Mouse (Mus musculus): ENCODE results near the gene Coro1c. TPM values are rescaled to one million over a fixed set of nuclear protein-coding genes. Genes with fewer than 3 reads are reported as not detected.

Coro1c gene
- total RNA-seq, 2 experiments from 2014 or later = 88.6 to 88.7 TPM

DNA sequence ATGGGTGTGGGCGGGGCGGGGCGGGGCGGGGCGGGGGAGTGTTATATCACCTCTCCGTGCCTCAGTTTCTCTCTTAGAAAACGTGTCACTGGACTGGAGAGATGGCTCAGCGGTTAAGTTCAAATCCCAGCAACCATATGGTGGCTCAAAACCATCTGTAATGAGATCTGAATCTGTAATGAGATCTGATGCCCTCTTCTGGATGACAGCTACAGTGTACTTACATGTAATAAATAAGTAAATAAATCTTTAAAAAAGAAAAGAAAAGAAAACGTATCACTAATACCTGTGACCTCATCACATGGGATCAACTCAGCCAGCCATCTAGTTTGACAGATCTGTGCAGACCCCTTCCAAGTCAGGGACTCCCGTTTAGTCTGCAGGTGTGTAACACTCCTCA, 21.0 kb upstream of the Coro1c start:
- DNase-seq (ENCODE audit: low spot score in 2 of 2) = no peak

DNA sequence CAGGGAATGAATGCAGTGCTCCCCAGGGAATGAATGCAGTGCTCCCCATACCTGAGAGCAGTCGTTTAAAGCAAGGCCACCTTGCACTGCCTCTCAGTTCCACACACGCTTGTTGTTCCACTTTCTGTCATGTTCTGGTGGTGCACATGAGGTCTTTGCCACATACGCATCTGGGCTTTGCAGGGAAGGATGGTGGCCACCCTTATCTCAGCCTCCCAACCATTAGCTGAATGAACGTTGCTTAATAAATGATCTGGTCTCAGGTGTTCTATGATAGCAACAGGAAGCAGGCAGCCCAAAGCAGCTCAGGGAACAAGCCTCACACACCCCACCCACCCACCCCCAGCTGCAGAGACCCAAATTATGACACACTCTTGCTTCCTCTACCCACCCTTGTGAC, 16.1 kb upstream of the Coro1c start:
- no peak for DNase-seq (ENCODE audit: low spot score in 2 of 2)

DNA sequence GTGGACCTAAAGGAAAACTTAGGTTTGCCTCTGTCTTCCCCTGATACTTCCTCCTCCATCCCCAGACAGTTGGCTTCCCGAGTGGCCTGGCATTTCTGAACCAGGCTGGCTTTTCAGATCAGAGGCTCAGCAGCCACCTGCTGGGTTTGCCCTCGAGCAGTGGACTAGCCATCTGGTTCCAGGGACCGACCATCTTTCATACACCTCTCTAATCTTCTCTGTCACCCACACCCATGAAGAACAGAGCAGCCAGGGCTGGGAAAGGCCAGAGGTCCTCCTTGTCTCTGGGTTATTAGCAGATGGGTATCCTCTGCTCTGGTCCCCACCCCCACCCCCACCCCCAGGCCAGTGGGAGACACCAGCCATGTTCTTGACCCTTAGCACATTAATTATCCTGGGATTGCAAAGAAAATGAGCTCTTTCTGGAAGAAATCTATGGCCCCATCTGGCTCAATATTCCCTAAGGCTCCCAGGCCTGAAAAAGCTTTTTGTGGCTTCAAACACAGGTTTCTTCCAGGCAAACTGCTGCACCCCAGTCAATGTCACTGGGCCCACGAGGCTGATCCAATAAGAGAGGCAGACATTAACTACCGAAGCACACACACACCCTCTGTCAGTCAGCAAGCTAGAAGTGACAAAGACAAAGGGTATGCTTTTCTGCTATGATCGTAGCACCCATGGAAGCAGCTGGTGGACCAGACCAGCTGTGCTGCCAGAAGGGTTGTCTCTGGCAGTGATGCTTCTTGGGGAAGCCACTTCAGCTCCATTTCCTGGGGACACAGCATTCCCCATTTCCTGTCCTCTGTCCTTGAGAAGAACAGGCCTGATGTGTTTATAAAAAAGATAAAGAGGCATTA, 13.0 kb upstream of the Coro1c start:
- no peak for DNase-seq (ENCODE audit: low spot score in 2 of 2)

DNA sequence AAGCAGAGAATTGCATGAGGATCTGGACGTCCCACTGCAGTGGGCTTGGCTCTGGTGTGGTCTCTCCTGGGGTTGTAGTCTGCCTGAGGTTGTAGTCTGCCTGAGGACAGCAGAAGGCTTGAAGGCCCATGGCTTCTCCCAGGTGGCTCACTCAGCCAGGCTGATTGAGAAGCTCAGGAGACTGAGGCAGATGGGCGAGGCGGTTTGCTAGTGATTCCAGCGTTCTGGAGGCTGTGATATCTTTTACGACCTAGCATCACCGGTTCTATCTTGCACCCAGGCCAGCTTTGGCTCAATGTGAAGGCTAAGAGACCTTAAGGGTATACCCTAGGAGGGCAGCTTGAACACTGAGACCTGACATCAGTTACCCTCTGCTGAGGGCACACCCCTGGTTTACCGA, 10.5 kb upstream of the Coro1c start:
- DNase-seq (ENCODE audit: low spot score in 2 of 2) = no peak

DNA sequence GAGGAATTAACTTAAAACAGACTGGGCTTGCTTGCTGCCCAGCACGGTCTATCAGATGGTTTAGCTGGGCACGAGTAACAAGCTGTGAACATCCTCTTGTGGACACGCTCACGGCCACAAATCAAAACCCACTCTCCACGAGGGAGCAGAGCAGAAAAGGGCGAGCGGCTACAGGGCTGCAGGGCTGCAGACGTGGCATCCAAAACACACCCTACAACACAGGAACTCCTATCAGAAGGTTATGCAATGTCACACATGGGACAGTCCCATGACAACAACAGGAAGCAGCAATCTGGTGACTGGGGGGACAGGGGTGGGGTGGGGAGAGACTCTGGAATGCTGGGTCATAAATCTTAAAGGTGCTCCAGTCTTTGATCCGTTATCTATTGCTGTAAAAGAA, 10.1 kb upstream of the Coro1c start:
- no peak for DNase-seq (ENCODE audit: low spot score in 2 of 2)

DNA sequence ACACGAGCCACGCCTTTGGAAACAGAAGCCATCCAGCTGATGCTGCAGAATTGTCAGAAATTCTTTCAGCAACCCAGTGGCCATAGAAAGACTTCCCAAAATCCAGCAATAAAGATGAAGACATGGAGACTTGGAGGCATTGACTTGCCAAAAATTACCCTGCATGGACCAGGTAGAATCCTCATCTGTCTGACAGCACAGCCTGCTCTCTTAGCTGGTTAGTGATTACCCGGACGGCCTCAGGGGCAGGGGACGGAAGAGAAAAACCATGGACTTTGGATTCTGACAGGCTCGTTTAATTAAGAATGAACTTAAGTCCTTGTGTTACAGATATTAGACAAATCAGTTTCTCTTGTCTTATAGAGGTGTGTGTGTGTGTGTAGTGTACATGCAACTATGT, 2.1 kb upstream of the Coro1c start:
- DNase-seq (ENCODE audit: low spot score in 2 of 2) = no peak

DNA sequence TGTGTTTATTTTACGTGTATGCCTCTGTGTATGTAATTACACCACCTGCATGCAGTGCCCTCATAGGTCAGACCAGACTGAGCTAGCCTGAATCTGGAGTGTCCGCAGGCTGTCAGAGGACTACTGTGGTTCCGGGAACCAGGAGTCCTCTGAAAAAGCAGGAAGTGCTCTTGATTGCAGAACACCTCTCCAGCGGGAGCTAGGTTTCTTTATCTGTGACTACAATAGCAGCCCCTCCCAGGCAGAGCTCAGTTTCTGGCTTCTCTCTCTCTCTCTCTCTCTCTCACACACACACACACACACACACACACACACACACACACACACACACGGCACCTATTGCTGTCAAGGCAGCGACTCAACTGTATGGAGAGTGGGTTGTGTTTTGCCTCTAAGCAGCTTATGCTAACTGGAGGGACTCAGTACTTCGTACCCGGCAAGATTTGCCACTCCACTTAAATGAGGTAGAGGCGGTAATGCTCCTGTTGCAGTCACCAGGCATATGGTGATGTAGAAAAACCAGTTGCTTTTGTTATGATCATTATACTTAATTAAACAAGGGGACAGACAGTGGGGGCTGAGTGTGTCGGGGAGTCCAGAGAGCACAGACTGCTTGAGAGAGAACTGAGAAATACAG, 1.6 kb upstream of the Coro1c start:
- DNase-seq (ENCODE audit: low spot score in 2 of 2) = peak in 1 of 2 experiments; percentile 38

DNA sequence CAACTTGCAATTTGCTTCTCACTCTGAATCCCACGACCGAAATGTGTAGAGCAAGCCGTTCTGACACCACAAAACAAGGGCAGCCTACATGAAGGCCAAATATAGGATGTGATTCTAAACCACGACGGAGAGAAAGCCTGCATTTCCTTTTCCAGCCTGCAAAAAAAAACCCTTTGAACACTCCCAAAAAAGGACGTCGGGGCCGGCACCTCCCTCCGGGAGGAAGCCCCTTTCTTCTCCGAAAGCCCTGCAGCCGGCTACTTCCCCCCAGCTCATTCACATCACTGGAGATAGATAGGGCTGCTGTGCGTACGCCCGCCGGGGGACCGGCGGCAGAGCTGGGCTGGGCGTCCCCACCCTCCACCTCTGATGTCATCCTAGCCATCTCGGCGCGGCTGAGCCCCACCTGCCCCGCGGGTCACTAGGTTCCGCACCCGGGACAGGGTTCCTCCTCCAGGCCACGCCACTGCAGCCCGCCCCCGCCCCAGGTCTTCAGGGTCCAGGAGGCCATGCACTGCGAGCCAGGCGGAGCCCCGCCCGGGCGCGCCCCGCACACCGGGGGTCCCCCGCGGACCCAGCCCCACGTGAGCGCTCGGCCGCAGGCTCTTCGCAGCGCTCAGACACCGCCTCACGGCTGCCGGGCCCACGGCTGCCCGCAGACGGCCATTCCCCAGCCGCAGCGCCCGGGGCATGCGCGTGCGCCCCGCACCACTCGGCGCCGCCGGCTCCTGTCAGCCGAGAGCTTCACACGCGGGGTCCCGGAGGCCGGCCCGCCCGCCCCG, 581 bp downstream of the Coro1c start:
- DNase-seq (ENCODE audit: low spot score in 2 of 2) = peak in 1 of 2 experiments; percentile 55

DNA sequence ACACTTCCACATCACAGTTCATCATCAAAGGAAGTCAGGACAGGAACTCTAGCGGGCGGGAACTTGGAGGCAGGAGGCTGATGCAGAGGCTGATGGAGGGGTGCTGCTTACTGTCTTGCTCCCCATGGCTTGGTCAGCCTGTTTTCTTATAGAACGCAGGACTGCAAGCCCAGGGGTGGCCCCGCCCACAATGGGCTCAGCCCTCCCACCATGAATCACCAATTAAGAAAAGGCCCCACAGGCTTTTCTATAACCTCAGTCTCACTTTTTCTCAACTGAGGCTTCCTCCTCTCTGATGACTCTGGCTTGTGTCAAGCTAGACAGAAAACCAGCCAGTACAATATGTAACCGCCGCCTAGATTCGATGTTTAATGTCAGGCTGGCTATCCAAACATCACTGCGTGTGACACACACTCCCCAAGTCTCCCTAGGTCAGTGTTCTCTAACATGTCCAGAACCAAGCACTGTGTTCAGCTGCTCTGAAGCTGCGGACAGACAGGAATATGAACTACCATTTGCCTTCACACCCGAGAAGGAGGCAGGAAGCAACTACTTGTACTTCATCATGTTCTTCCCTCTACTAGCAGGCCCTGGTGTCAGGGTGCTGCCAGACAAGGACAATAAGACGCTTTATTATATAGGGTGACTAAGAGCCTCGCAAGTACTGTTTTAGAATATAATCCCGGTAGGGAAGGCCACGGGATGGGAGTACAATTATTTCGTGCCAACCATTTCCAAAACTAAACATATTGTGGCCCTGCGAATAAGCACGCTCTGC, 1.4 kb downstream of the Coro1c start:
- no peak for DNase-seq (ENCODE audit: low spot score in 2 of 2)

DNA sequence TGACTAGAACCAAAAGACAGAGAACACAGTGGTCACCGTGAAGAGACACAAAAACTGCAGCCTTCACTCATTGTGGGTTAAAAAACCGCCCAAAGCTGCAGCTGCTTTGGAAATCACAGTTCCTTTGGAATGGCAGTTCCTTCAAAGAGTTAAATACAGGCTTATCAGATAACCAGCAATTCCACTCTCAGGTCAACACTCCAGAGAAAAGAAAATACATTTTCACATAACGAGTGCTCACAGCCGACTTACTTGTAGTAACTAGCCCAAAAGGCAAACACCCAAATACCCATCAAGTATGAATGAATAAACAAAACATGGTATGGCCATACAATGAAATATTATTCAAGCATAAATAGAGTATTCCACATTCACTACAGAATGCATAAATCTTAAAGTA, 3.6 kb downstream of the Coro1c start:
- DNase-seq (ENCODE audit: low spot score in 2 of 2) = no peak

DNA sequence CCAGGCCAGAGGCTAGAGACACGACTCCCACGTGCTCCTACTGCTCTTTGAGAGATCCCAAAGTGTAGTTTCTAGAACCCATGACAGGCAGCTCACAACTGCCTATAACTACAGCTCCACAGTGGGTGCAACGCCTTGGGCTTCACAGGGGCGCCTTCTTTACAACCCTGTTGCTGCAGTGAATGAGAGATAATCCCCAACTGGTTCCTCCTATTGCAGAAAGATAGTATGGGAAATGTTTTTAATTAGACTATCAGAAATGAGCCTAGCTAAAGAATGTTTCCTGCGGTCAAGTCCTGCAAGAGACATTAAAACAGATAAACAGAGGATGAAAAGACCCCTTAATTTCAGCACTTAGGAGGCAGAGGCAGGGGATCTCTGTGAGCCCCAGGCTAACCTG, 5.6 kb downstream of the Coro1c start:
- DNase-seq (ENCODE audit: low spot score in 2 of 2) = no peak

DNA sequence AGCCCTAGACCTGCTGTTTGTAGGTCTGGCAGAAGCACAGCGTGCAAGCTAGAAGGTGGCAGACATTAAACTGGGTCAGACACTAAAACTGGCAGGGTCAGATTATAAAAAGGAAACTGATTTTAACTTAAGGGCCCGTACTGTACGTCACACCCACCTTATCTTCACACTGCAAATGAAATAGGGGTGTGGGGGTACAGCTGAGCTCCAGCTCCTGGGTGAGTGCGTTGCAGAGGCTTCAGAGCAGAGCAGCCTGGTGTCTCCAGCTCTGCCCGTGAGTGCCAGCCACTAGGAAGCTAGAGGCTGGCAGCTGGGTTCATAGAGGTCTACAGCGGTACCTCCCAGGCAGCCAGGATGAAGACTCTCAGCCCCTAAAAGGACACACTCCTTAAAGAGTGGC, 6.5 kb downstream of the Coro1c start:
- no peak for DNase-seq (ENCODE audit: low spot score in 2 of 2)

DNA sequence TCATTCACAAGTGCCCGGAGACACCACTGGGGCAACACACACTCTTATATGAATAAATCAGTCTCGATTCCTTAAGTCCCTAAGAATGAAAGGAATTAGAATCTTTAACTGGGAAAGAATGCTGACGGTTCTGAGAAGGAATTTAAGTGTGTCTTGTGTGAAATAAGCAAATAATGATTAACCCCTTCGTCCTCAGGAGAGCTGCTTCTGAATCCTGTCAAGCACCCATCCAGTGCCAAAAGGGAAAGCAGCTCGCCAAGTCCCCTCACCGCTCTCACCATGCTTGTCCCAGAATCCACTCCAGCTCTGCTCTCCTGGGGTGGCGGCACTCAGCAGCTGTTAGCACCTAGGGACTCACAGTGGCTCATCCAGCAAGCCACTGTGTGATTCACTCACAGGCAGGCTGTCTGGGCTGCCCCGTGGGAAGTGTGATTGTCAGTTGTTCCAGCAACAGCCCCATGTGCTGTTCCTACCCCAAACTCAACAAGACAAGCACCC, 7.4 kb downstream of the Coro1c start:
- peak in 1 of 2 experiments; percentile 60 for DNase-seq (ENCODE audit: low spot score in 2 of 2)

DNA sequence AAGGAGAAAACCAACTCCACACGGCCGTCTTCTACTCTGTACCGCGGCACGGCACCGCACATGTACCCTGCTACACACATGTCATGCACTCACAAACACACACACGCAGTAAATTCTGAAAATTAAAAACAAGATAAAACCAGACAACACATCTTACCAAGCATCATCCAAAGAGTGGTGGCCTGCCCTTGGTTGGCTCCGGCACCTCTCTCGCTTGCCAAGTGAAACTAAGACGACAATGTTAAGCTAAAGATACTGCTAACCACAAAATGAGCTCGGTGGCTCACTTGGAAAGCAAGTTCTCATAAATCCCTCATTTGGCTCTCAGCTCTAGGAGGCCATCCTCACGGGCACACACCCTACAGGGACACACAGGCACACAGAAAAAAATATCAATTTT, 9.0 kb downstream of the Coro1c start:
- no peak for DNase-seq (ENCODE audit: low spot score in 2 of 2)

DNA sequence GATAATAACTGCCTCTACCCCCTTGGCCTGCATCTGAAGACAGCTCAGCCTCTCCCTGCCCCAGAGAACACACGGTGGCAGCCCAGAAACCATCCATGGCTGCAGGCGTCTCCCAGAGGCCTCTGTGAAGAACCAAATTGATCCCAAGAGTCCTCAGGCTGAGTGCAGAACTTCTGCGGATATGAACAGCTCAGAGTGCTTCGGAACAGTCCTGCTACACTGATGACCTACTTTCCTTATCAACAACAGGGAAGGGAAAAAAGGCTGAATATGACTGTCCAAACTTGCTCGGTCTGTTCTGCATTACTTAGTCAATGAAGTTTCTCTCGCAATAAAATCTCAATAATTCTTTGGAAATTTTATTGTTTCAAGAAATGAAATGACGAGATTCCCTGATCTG, 16.6 kb downstream of the Coro1c start:
- DNase-seq (ENCODE audit: low spot score in 2 of 2) = no peak

DNA sequence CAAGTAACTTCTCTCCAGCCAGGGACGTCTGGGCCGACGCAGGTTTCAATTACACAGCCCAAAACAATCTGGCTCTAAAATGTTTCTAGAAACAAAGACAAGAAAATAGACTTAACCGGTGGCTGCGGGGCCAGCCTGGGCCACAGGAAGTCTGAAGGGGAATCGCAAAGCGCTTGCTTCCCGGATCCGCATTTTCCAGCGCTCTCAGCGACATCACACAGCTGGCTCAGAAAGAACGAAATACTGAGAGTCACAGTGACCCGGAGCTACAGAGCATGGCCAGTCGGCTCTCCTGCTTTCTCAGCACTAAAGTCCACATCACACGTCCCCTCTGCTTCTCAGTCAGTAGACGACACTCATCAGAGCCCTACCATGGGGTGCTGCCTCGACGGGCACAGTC, 17.7 kb downstream of the Coro1c start:
- no peak for DNase-seq (ENCODE audit: low spot score in 2 of 2)

DNA sequence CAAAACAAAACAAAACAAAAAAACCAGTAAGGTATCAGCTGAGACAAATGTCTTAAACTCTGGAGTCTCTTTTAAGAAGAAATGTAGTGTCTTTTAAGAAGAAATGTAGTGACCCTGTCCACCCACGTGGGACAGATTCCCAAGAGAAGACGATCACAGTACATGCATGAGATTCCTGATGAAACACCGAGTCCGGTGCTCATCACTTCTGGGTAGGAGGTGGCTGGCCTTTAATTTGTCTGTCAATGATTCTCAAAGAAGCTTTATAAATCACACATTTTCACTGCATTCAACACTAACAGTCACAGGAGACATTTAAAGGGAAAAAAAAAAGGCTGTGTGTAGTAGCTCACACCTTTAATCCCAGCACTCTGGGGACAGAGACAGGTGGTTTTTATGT, 18.6 kb downstream of the Coro1c start:
- no peak for DNase-seq (ENCODE audit: low spot score in 2 of 2)

DNA sequence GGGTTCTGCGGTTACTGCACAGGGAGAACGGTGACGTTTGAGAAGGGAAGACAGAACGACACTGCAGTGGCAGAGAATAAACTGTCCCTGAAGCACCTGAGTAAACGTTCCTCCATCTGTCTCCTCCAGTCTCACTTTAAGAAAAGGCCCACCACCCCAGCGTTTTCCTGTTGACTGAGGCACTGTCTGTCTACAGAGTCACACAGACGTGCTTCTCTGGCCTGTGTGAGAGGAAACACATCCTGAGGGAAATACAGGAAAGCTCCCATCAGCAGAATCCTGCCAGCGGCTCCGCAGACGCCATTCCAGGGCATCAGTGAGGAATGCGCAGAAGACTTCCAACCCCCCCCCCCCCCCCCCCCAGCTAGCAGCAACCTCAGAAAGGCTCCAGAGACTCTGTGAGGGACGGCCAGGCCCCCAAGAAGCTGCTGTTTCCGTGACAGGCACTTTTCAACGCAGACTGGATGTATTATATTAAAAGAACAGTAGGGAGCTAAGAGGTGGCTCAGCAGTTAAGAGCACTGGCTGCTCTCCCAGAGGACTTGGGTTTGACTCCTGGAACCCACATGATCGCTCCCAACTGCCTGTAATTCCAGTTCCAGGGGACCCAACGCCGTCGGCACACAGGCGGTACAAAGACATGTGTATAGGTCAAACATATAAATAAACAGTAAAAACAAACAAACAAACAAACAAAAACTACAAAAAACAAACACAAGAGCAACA, 19.2 kb downstream of the Coro1c start:
- no peak for DNase-seq (ENCODE audit: low spot score in 2 of 2)

DNA sequence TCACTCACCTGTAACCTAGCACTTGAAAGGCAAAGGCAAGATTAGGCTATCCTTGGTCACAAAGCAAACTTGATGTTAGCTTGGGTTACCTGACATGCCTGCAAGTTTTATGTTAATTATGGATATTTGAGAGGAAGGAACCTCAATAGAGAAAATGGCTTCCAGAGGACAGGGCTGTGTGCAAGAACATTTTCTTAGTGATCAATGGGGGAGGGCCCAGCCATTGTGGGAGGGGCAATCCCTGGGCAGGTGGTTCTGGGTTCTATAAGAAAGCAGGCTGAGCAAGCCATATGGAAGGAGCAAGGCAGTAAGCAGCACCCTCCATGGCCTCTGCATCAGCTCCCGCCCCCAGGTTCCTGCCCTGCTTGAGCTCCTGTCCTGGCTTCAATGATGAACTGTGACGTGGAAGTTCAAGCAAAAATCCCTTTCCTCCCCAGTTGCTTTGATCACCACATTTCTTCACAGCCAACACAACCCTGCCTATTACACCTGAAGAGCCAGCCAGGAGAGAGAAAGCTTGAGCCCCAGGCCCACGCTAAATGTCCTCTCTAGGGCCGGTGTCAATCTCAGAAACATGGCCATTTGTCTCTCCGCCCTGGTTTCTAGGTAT, 20.3 kb downstream of the Coro1c start:
- DNase-seq (ENCODE audit: low spot score in 2 of 2) = no peak

DNA sequence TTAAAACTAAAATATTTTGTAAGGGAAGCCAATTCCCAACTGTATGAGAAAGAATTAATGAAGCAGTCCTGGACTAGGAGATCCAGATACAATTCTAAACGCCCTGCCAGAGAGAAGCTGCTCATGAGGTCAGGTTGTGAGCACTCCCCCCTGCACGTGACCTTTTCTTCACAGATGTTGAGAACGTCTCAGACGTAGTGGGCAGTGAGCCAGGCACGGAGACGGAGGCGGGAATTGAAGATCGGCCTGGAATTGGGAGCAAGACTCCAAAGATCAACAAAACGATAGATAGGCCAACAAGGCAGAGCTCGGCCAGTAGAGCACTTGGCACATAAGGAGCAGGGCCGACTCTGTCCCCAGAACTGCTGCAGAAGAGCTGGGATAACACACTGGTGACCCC, 21.4 kb downstream of the Coro1c start:
- no peak for DNase-seq (ENCODE audit: low spot score in 2 of 2)

All from layer of hippocampus, adult 18-20 months (tissue).